Mouse (Mus musculus) CH12.LX (cell line): ENCODE measurements around the gene Cnr2. TPM values are rescaled to one million over a fixed set of nuclear protein-coding genes. Genes with fewer than 3 reads are reported as not detected.

Experiments
- DNase-seq: peaks from one replicate; pipeline ENCODE4 v3.0.0-alpha.2; 2013; ENCODE audit errors: extremely low read depth
- H3K27ac ChIP-seq: 2 replicates; pipeline ENCODE4 v1.5.1; 2012; ENCODE audit warnings: low read depth, mild to moderate bottlenecking, control low read depth, moderate library complexity; ENCODE audit not compliant: insufficient read depth
- H3K27me3 ChIP-seq: replicated peaks from 2 replicates; pipeline ENCODE3; 2012; ENCODE audit warnings: inconsistent platforms
- H3K36me3 ChIP-seq, 2 experiments: replicated peaks in 1 of 2; 2 replicates each; pipeline versions ENCODE3 to v1.6.1; 2012; ENCODE audit warnings: inconsistent platforms in 1 of 2, low read length in 1 of 2, mild to moderate bottlenecking in 1 of 2, mixed read lengths in 1 of 2, moderate library complexity in 1 of 2; ENCODE audit not compliant: control insufficient read depth in 1 of 2, insufficient read depth in 1 of 2
- H3K4me1 ChIP-seq, 2 experiments: 2 replicates each; pipeline ENCODE4 v1.6.1; 2012; ENCODE audit warnings: inconsistent platforms in 1 of 2, moderate library complexity in 1 of 2; ENCODE audit not compliant: insufficient read depth in 2 of 2, control insufficient read depth in 1 of 2
- H3K4me2 ChIP-seq: 2 replicates; pipeline ENCODE4 v1.6.1; 2012; ENCODE audit warnings: low read depth, mild to moderate bottlenecking, control low read depth; ENCODE audit not compliant: poor library complexity, insufficient read depth, severe bottlenecking
- H3K4me3 ChIP-seq, 3 experiments: fragments of 150-350 bp in 1 of 3; sonication (generic) in 1 of 3; replicated peaks in 1 of 3; 2 replicates each; pipeline versions ENCODE3 to v1.5.1; 2011 to 2012; ENCODE audit warnings: low read depth in 2 of 3, low read length in 2 of 3, mild to moderate bottlenecking in 2 of 3, moderate library complexity in 2 of 3, control low read depth in 1 of 3, improper control_type of control experiment in 1 of 3, inconsistent platforms in 1 of 3, mixed read lengths in 1 of 3; ENCODE audit not compliant: poor library complexity in 1 of 3
- H3K79me2 ChIP-seq: replicated peaks from 2 replicates; pipeline ENCODE4 v1.6.1; 2012; ENCODE audit warnings: mild to moderate bottlenecking, moderate library complexity; ENCODE audit not compliant: control insufficient read depth, poor library complexity, insufficient read depth, severe bottlenecking; ENCODE audit errors: extremely low read depth
- H3K9ac ChIP-seq: 2 replicates; pipeline ENCODE4 v1.6.1; 2012; ENCODE audit warnings: low read depth, mild to moderate bottlenecking, control low read depth, moderate library complexity; ENCODE audit not compliant: insufficient read depth
- H3K9me3 ChIP-seq: replicated peaks from 2 replicates; pipeline ENCODE3; 2012; ENCODE audit warnings: low read length, inconsistent platforms, mixed read lengths
- BHLHE40 ChIP-seq: IDR thresholded peaks from 2 replicates; pipeline ENCODE4 v1.6.1; 2011; ENCODE audit warnings: mild to moderate bottlenecking, low read depth, low read length, improper control_type of control experiment
- CHD1 ChIP-seq: IDR thresholded peaks from 2 replicates; pipeline ENCODE4 v1.6.1; 2012; ENCODE audit warnings: low read depth, low read length, improper control_type of control experiment, inconsistent platforms
- CHD2 ChIP-seq: IDR thresholded peaks from 2 replicates; pipeline ENCODE4 v1.6.1; 2011; ENCODE audit warnings: low read length, improper control_type of control experiment
- CTCF ChIP-seq, 2 experiments: IDR thresholded peaks in 1 of 2; conservative IDR thresholded peaks in 1 of 2; 2 replicates each; pipeline ENCODE4 v1.5.1; 2011 to 2012; ENCODE audit warnings: low read depth in 2 of 2, low read length in 2 of 2, improper control_type of control experiment in 1 of 2, inconsistent platforms in 1 of 2, mild to moderate bottlenecking in 1 of 2, moderate library complexity in 1 of 2
- ELF1 ChIP-seq: IDR thresholded peaks from 2 replicates; pipeline ENCODE4 v1.6.1; 2014; ENCODE audit warnings: low read depth, mild to moderate bottlenecking, inconsistent platforms, low read length, improper control_type of control experiment
- EP300 ChIP-seq: IDR thresholded peaks from 2 replicates; pipeline ENCODE4 v1.6.1; 2011; ENCODE audit warnings: low read length, improper control_type of control experiment
- GABPA ChIP-seq: IDR thresholded peaks from 2 replicates; pipeline ENCODE4 v1.6.1; 2012; ENCODE audit warnings: low read depth, low read length, improper control_type of control experiment, inconsistent platforms; ENCODE audit not compliant: insufficient replicate concordance
- HCFC1 ChIP-seq: IDR thresholded peaks from 2 replicates; pipeline ENCODE4 v1.6.1; 2012; ENCODE audit warnings: low read depth, mild to moderate bottlenecking, inconsistent platforms, low read length, improper control_type of control experiment
- IRF4 ChIP-seq: IDR thresholded peaks from 2 replicates; pipeline ENCODE4 v1.6.1; 2014; ENCODE audit warnings: low read depth, mild to moderate bottlenecking, inconsistent platforms, low read length, improper control_type of control experiment
- JUND ChIP-seq: conservative IDR thresholded peaks from 2 replicates; pipeline ENCODE4 v1.6.1; 2011; ENCODE audit warnings: low read depth, low read length, improper control_type of control experiment
- KAT2A ChIP-seq: IDR thresholded peaks from 2 replicates; pipeline ENCODE4 v1.6.1; 2012; ENCODE audit warnings: low read length, improper control_type of control experiment, inconsistent platforms; ENCODE audit not compliant: insufficient replicate concordance
- MAFK ChIP-seq: IDR thresholded peaks from 2 replicates; pipeline ENCODE4 v1.6.1; 2011; ENCODE audit warnings: low read length, improper control_type of control experiment; ENCODE audit not compliant: insufficient replicate concordance
- MAX ChIP-seq: IDR thresholded peaks from 2 replicates; pipeline ENCODE4 v1.6.1; 2011; ENCODE audit warnings: low read length, improper control_type of control experiment
- MAZ ChIP-seq: IDR thresholded peaks from 2 replicates; pipeline ENCODE4 v1.6.1; 2012; ENCODE audit warnings: low read depth, mild to moderate bottlenecking, inconsistent platforms, low read length, improper control_type of control experiment, moderate library complexity
- MEF2A ChIP-seq: IDR thresholded peaks from 2 replicates; pipeline ENCODE4 v1.6.1; 2014; ENCODE audit warnings: low read depth, mild to moderate bottlenecking, inconsistent platforms, low read length, improper control_type of control experiment, borderline replicate concordance
- MXI1 ChIP-seq: IDR thresholded peaks from 2 replicates; pipeline ENCODE4 v1.6.1; 2011; ENCODE audit warnings: mild to moderate bottlenecking, low read depth, low read length, improper control_type of control experiment
- MYC ChIP-seq: IDR thresholded peaks from 2 replicates; pipeline ENCODE4 v1.6.1; 2011; ENCODE audit warnings: low read depth, mild to moderate bottlenecking, improper control_type of control experiment, low read length
- NELFE ChIP-seq: IDR thresholded peaks from 2 replicates; pipeline ENCODE4 v1.6.1; 2011; ENCODE audit warnings: low read depth, low read length, improper control_type of control experiment
- NRF1 ChIP-seq: IDR thresholded peaks from 2 replicates; pipeline ENCODE4 v1.6.1; 2014; ENCODE audit warnings: low read depth, mild to moderate bottlenecking, inconsistent platforms, low read length, improper control_type of control experiment, moderate library complexity
- PAX5 ChIP-seq: IDR thresholded peaks from 2 replicates; pipeline ENCODE4 v1.6.1; 2012; ENCODE audit warnings: low read length, inconsistent platforms, mixed read lengths
- POLR2A ChIP-seq: IDR thresholded peaks from 2 replicates; pipeline ENCODE4 v1.6.1; 2011; ENCODE audit warnings: low read depth, mild to moderate bottlenecking, improper control_type of control experiment, low read length
- RCOR1 ChIP-seq: conservative IDR thresholded peaks from 2 replicates; pipeline ENCODE4 v1.6.1; 2012; ENCODE audit warnings: low read depth, mild to moderate bottlenecking, inconsistent platforms, low read length, improper control_type of control experiment
- SIN3A ChIP-seq: IDR thresholded peaks from 2 replicates; pipeline ENCODE4 v1.6.1; 2012; ENCODE audit warnings: low read length, improper control_type of control experiment, inconsistent platforms
- SMC3 ChIP-seq: IDR thresholded peaks from 2 replicates; pipeline ENCODE4 v1.6.1; 2011; ENCODE audit warnings: low read depth, low read length, improper control_type of control experiment
- TCF12 ChIP-seq: IDR thresholded peaks from 2 replicates; pipeline ENCODE4 v1.6.1; 2014; ENCODE audit warnings: low read depth, mild to moderate bottlenecking, inconsistent platforms, low read length, improper control_type of control experiment
- UBTF ChIP-seq: IDR thresholded peaks from 2 replicates; pipeline ENCODE4 v1.6.1; 2012; ENCODE audit warnings: low read depth, mild to moderate bottlenecking, inconsistent platforms, low read length, improper control_type of control experiment, moderate library complexity
- ZC3H11A ChIP-seq: IDR thresholded peaks from 2 replicates; pipeline ENCODE4 v1.6.1; 2012; ENCODE audit warnings: low read depth, mild to moderate bottlenecking, inconsistent platforms, low read length, improper control_type of control experiment
- ZKSCAN1 ChIP-seq: IDR thresholded peaks from 2 replicates; pipeline ENCODE4 v1.6.1; 2012; ENCODE audit warnings: low read depth, inconsistent platforms, low read length, improper control_type of control experiment, borderline replicate concordance
- ZMIZ1 ChIP-seq: IDR thresholded peaks from 2 replicates; pipeline ENCODE4 v1.6.1; 2012; ENCODE audit warnings: low read depth, mild to moderate bottlenecking, inconsistent platforms, low read length, improper control_type of control experiment
- dilution Hi-C: fragments of 300-500 bp; cut with MboI; formaldehyde crosslinking; loops from 2 replicates; pipeline ENCODE4 v1.14.3; 2020; ENCODE audit warnings: low sequenced_read_pairs; ENCODE audit not compliant: extremely low pct_unique_long_range_greater_than_20kb, extremely low pct_ligation_motif_present
- in situ Hi-C: fragments of 300-500 bp; cut with MboI; formaldehyde crosslinking; loops from 3 replicates; pipeline ENCODE4 v1.14.3; 2019; ENCODE audit warnings: low sequenced_read_pairs, low pct_ligation_motif_present, low pct_unique_long_range_greater_than_20kb, mixed read lengths
- polyA plus RNA-seq: library from polyadenylated mRNA; unstranded; fragments of >175 nt; gene quantifications from 2 replicates; pipeline ENCODE4 v1.2.1, GENCODE M21; 2012; ENCODE audit warnings: low read depth; ENCODE audit not compliant: insufficient read length
- total RNA-seq, 2 experiments: library from RNA; depleted of rRNA; stranded (reverse); fragments of 300-350 nt in 1 of 2; fragments of >200 nt in 1 of 2; gene quantifications; 2 replicates each; pipeline ENCODE4 v1.2.3; 2012 to 2014

Gene Cnr2
- total and polyA plus RNA-seq, 3 experiments: 5.6 to 13.8 (median 10.6) TPM

GRCm38 (mm10) chr4:135919280-135919639 lies 24.1 kb downstream of the Cnr2 start:
- H3K4me3 ChIP-seq: no peak overlapping the region
- TF ChIP-seq ZC3H11A (no peak), MAX (no peak), RCOR1 (no peak), MEF2A (no peak), MAFK (no peak), MAZ (no peak), BHLHE40 (no peak), ZMIZ1 (no peak), MYC (no peak), HCFC1 (no peak), KAT2A (no peak), MXI1 (no peak), UBTF (no peak)
- peaks cover 26 to 51% of the 10 kb centered on the region in 2 experiments for H3K36me3 ChIP-seq
- in situ Hi-C loops: no loop called here
- H3K79me2 ChIP-seq: 0 out of 2 replicates have a peak, but pooled peaks cover 4% of the 10 kb centered on the region
- peaks cover 0 to 39% of the 10 kb centered on the region in 2 experiments; a peak in 2 of 4 replicates for H3K4me1 ChIP-seq
- DNase-seq: no peak
- dilution Hi-C loops: no loop called here
- no peaks in the 10 kb centered on the region for H3K9me3 ChIP-seq
- H3K27ac ChIP-seq: no peak overlapping the region
- no peaks in the 10 kb centered on the region for H3K27me3 ChIP-seq
- no peak overlapping the region for H3K4me2 ChIP-seq
- H3K9ac ChIP-seq: no peak overlapping the region

DNA sequence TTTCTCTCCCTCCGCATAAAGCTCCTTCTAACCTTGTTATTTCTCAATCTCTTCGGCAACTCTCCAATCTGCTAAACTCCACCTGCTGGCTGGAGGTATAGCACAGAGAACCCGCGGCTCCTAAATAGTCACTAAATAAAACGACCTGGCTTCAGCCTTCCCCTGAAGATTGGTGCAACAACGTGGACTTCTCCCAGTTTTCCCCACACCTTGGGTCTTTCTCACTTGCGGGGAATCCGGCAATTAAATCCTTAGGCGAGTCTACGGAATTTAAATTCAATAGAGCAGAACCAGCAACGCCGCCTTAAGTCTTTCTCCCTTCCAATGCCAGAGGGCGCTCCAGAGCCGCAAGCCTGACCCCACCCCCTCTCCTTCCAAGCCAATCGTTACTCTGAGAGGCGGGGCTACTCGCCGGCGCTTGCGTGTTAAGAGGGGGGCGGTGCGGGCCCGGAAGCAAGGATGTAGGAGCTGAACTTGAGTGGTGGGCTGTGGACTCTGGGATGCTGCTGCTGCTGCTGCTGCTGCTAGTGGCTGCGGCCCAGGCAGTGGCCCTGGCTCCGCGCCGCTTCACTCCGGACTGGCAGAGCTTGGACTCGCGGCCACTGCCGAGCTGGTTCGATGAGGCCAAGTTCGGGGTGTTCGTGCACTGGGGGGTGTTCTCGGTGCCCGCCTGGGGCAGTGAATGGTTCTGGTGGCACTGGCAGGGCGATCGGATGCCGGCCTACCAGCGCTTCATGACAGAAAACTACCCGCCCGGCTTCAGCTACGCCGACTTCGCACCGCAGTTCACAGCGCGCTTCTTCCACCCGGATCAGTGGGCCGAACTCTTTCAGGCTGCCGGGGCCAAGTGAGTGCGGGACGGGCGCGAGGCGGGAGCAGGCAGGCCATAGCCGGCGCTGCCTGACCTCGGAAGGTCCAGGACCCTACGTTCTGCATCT lies 25.4 kb downstream of the Cnr2 start, which contains the start of gene Fuca1:
Fuca1 (plus strand) TSS at position 432 of the 938 bp plus-strand sequence.
- Histone ChIP-seq H3K9me3 (no peaks in the 10 kb centered on the region), H3K4me3 (peak within 1 kb of the TSS; percentile 80 to 95 (median 85)), H3K4me2 (peak within 1 kb of the TSS; percentile 96), H3K4me1 (peaks cover 0 to 35% of the 10 kb centered on the region in 2 experiments; a peak in 2 of 4 replicates), H3K36me3 (peaks cover 35 to 64% of the 10 kb centered on the region in 2 experiments), H3K27ac (no peak within 1 kb of the TSS), H3K79me2 (0 out of 2 replicates have a peak, but pooled peaks cover 4% of the 10 kb centered on the region), H3K27me3 (no peaks in the 10 kb centered on the region), H3K9ac (peak within 1 kb of the TSS; percentile 59)
- in situ Hi-C loops: no loop called here
- dilution Hi-C loops: no loop called here
- DNase-seq: peak; percentile 96
- TF ChIP-seq IRF4: peak; percentile 49; the same call in 1 of the 2 replicates
- TF ChIP-seq BHLHE40: 0 out of 2 replicates have a peak, but pooled peaks have one; percentile 9
- peak; percentile 68 for TF ChIP-seq CHD2
- TF ChIP-seq NRF1: peak; percentile 86
- peak; percentile 82; the same call in 1 of the 2 replicates for TF ChIP-seq SIN3A
- TF ChIP-seq MAX: peak; percentile 41; the same call in 1 of the 2 replicates
- peak; percentile 63; the same call in 1 of the 2 replicates for TF ChIP-seq TCF12
- TF ChIP-seq MAZ: 0 out of 2 replicates have a peak, but pooled peaks have one; percentile 46
- TF ChIP-seq ELF1: peak; percentile 91
- peak; percentile 94 for TF ChIP-seq SMC3
- TF ChIP-seq ZMIZ1: peak; percentile 81
- no peak for TF ChIP-seq CHD1
- no peak for TF ChIP-seq GABPA
- no peak for TF ChIP-seq JUND
- TF ChIP-seq EP300: 0 out of 2 replicates have a peak, but pooled peaks have one; percentile 12
- TF ChIP-seq POLR2A: peak; percentile 77
- peak; percentile 78 for TF ChIP-seq MXI1
- TF ChIP-seq CTCF (conservative IDR thresholded peaks at IDR 0.05 in 1 of 2, IDR thresholded peaks at IDR 0.05 in 1 of 2; ENCODE audit: low read depth in 2 of 2, low read length in 2 of 2): peak; percentile 46 to 86; a peak in 2 of 4 replicates
- no peak for TF ChIP-seq ZKSCAN1
- TF ChIP-seq NELFE: peak; percentile 78
- TF ChIP-seq HCFC1: peak; percentile 60
- 0 out of 2 replicates have a peak, but pooled peaks have one; percentile 53 for TF ChIP-seq MYC
- no peak for TF ChIP-seq PAX5
- TF ChIP-seq MEF2A: peak; percentile 74
